Mouse (Mus musculus) CH12.LX (cell line): ENCODE results near the gene Dnah17. TPM values are rescaled to one million over a fixed set of nuclear protein-coding genes. Genes with fewer than 3 reads are reported as not detected.

Source experiments
- DNase-seq: peaks from one replicate; pipeline ENCODE4 v3.0.0-alpha.2; 2013; ENCODE audit errors: extremely low read depth
- H3K27ac ChIP-seq: 2 replicates; pipeline ENCODE4 v1.5.1; 2012; ENCODE audit warnings: low read depth, mild to moderate bottlenecking, control low read depth, moderate library complexity; ENCODE audit not compliant: insufficient read depth
- H3K27me3 ChIP-seq: replicated peaks from 2 replicates; pipeline ENCODE3; 2012; ENCODE audit warnings: inconsistent platforms
- H3K36me3 ChIP-seq, 2 experiments: replicated peaks in 1 of 2; 2 replicates each; pipeline versions ENCODE3 to v1.6.1; 2012; ENCODE audit warnings: inconsistent platforms in 1 of 2, low read length in 1 of 2, mild to moderate bottlenecking in 1 of 2, mixed read lengths in 1 of 2, moderate library complexity in 1 of 2; ENCODE audit not compliant: control insufficient read depth in 1 of 2, insufficient read depth in 1 of 2
- H3K4me1 ChIP-seq, 2 experiments: 2 replicates each; pipeline ENCODE4 v1.6.1; 2012; ENCODE audit warnings: inconsistent platforms in 1 of 2, moderate library complexity in 1 of 2; ENCODE audit not compliant: insufficient read depth in 2 of 2, control insufficient read depth in 1 of 2
- H3K4me2 ChIP-seq: 2 replicates; pipeline ENCODE4 v1.6.1; 2012; ENCODE audit warnings: low read depth, mild to moderate bottlenecking, control low read depth; ENCODE audit not compliant: poor library complexity, insufficient read depth, severe bottlenecking
- H3K4me3 ChIP-seq, 3 experiments: fragments of 150-350 bp in 1 of 3; sonication (generic) in 1 of 3; replicated peaks in 1 of 3; 2 replicates each; pipeline versions ENCODE3 to v1.5.1; 2011 to 2012; ENCODE audit warnings: low read depth in 2 of 3, low read length in 2 of 3, mild to moderate bottlenecking in 2 of 3, moderate library complexity in 2 of 3, control low read depth in 1 of 3, improper control_type of control experiment in 1 of 3, inconsistent platforms in 1 of 3, mixed read lengths in 1 of 3; ENCODE audit not compliant: poor library complexity in 1 of 3
- H3K79me2 ChIP-seq: replicated peaks from 2 replicates; pipeline ENCODE4 v1.6.1; 2012; ENCODE audit warnings: mild to moderate bottlenecking, moderate library complexity; ENCODE audit not compliant: control insufficient read depth, poor library complexity, insufficient read depth, severe bottlenecking; ENCODE audit errors: extremely low read depth
- H3K9ac ChIP-seq: 2 replicates; pipeline ENCODE4 v1.6.1; 2012; ENCODE audit warnings: low read depth, mild to moderate bottlenecking, control low read depth, moderate library complexity; ENCODE audit not compliant: insufficient read depth
- H3K9me3 ChIP-seq: replicated peaks from 2 replicates; pipeline ENCODE3; 2012; ENCODE audit warnings: low read length, inconsistent platforms, mixed read lengths
- BHLHE40 ChIP-seq: IDR thresholded peaks from 2 replicates; pipeline ENCODE4 v1.6.1; 2011; ENCODE audit warnings: mild to moderate bottlenecking, low read depth, low read length, improper control_type of control experiment
- CHD1 ChIP-seq: IDR thresholded peaks from 2 replicates; pipeline ENCODE4 v1.6.1; 2012; ENCODE audit warnings: low read depth, low read length, improper control_type of control experiment, inconsistent platforms
- ELF1 ChIP-seq: IDR thresholded peaks from 2 replicates; pipeline ENCODE4 v1.6.1; 2014; ENCODE audit warnings: low read depth, mild to moderate bottlenecking, inconsistent platforms, low read length, improper control_type of control experiment
- EP300 ChIP-seq: IDR thresholded peaks from 2 replicates; pipeline ENCODE4 v1.6.1; 2011; ENCODE audit warnings: low read length, improper control_type of control experiment
- GABPA ChIP-seq: IDR thresholded peaks from 2 replicates; pipeline ENCODE4 v1.6.1; 2012; ENCODE audit warnings: low read depth, low read length, improper control_type of control experiment, inconsistent platforms; ENCODE audit not compliant: insufficient replicate concordance
- HCFC1 ChIP-seq: IDR thresholded peaks from 2 replicates; pipeline ENCODE4 v1.6.1; 2012; ENCODE audit warnings: low read depth, mild to moderate bottlenecking, inconsistent platforms, low read length, improper control_type of control experiment
- IRF4 ChIP-seq: IDR thresholded peaks from 2 replicates; pipeline ENCODE4 v1.6.1; 2014; ENCODE audit warnings: low read depth, mild to moderate bottlenecking, inconsistent platforms, low read length, improper control_type of control experiment
- JUN ChIP-seq: IDR thresholded peaks from 2 replicates; pipeline ENCODE4 v1.6.1; 2011; ENCODE audit warnings: low read depth, mild to moderate bottlenecking, low read length, improper control_type of control experiment, moderate library complexity; ENCODE audit not compliant: insufficient read depth
- JUND ChIP-seq: conservative IDR thresholded peaks from 2 replicates; pipeline ENCODE4 v1.6.1; 2011; ENCODE audit warnings: low read depth, low read length, improper control_type of control experiment
- MAX ChIP-seq: IDR thresholded peaks from 2 replicates; pipeline ENCODE4 v1.6.1; 2011; ENCODE audit warnings: low read length, improper control_type of control experiment
- NRF1 ChIP-seq: IDR thresholded peaks from 2 replicates; pipeline ENCODE4 v1.6.1; 2014; ENCODE audit warnings: low read depth, mild to moderate bottlenecking, inconsistent platforms, low read length, improper control_type of control experiment, moderate library complexity
- POLR2A ChIP-seq: IDR thresholded peaks from 2 replicates; pipeline ENCODE4 v1.6.1; 2011; ENCODE audit warnings: low read depth, mild to moderate bottlenecking, improper control_type of control experiment, low read length
- RAD21 ChIP-seq: IDR thresholded peaks from 2 replicates; pipeline ENCODE4 v1.6.1; 2011; ENCODE audit warnings: low read depth, mild to moderate bottlenecking, low read length, improper control_type of control experiment, moderate library complexity
- SIN3A ChIP-seq: IDR thresholded peaks from 2 replicates; pipeline ENCODE4 v1.6.1; 2012; ENCODE audit warnings: low read length, improper control_type of control experiment, inconsistent platforms
- SMC3 ChIP-seq: IDR thresholded peaks from 2 replicates; pipeline ENCODE4 v1.6.1; 2011; ENCODE audit warnings: low read depth, low read length, improper control_type of control experiment
- TBP ChIP-seq: conservative IDR thresholded peaks from 2 replicates; pipeline ENCODE4 v1.6.1; 2011; ENCODE audit warnings: low read depth, low read length, improper control_type of control experiment
- TCF12 ChIP-seq: IDR thresholded peaks from 2 replicates; pipeline ENCODE4 v1.6.1; 2014; ENCODE audit warnings: low read depth, mild to moderate bottlenecking, inconsistent platforms, low read length, improper control_type of control experiment
- ZC3H11A ChIP-seq: IDR thresholded peaks from 2 replicates; pipeline ENCODE4 v1.6.1; 2012; ENCODE audit warnings: low read depth, mild to moderate bottlenecking, inconsistent platforms, low read length, improper control_type of control experiment
- ZKSCAN1 ChIP-seq: IDR thresholded peaks from 2 replicates; pipeline ENCODE4 v1.6.1; 2012; ENCODE audit warnings: low read depth, inconsistent platforms, low read length, improper control_type of control experiment, borderline replicate concordance
- ZMIZ1 ChIP-seq: IDR thresholded peaks from 2 replicates; pipeline ENCODE4 v1.6.1; 2012; ENCODE audit warnings: low read depth, mild to moderate bottlenecking, inconsistent platforms, low read length, improper control_type of control experiment
- dilution Hi-C: fragments of 300-500 bp; cut with MboI; formaldehyde crosslinking; loops from 2 replicates; pipeline ENCODE4 v1.14.3; 2020; ENCODE audit warnings: low sequenced_read_pairs; ENCODE audit not compliant: extremely low pct_unique_long_range_greater_than_20kb, extremely low pct_ligation_motif_present
- in situ Hi-C: fragments of 300-500 bp; cut with MboI; formaldehyde crosslinking; loops from 3 replicates; pipeline ENCODE4 v1.14.3; 2019; ENCODE audit warnings: low sequenced_read_pairs, low pct_ligation_motif_present, low pct_unique_long_range_greater_than_20kb, mixed read lengths
- polyA plus RNA-seq: library from polyadenylated mRNA; unstranded; fragments of >175 nt; gene quantifications from 2 replicates; pipeline ENCODE4 v1.2.1, GENCODE M21; 2012; ENCODE audit warnings: low read depth; ENCODE audit not compliant: insufficient read length
- total RNA-seq, 2 experiments: library from RNA; depleted of rRNA; stranded (reverse); fragments of 300-350 nt in 1 of 2; fragments of >200 nt in 1 of 2; gene quantifications; 2 replicates each; pipeline ENCODE4 v1.2.3; 2012 to 2014

The Dnah17 gene
- total and polyA plus RNA-seq, 3 experiments: 0.08 to 0.23 TPM; not detected in 1

GRCm38 (mm10) chr11:118129812-118130211, 622 bp downstream of the Dnah17 start:
- H3K79me2 ChIP-seq: no peaks in the 10 kb centered on the region
- peak; percentile 29 for DNase-seq
- peaks cover 11 to 43% of the 10 kb centered on the region in 2 experiments for H3K4me1 ChIP-seq
- dilution Hi-C loops: no loop called here
- H3K9ac ChIP-seq: no peak overlapping the region
- H3K27ac ChIP-seq: no peak overlapping the region
- peak overlapping the region; percentile 40 for H3K4me2 ChIP-seq
- H3K27me3 ChIP-seq: no peaks in the 10 kb centered on the region
- no peaks in the 10 kb centered on the region for H3K9me3 ChIP-seq
- H3K4me3 ChIP-seq: peak overlapping the region in 1 of 3 experiments; percentile 23
- no peaks in the 10 kb centered on the region for H3K36me3 ChIP-seq
- in situ Hi-C loops: no loop called here
- TF ChIP-seq ZMIZ1: no peak
- 0 out of 2 replicates have a peak, but pooled peaks have one; percentile 19 for TF ChIP-seq HCFC1
- TF ChIP-seq MAX: no peak
- TF ChIP-seq IRF4: peak; percentile 66
- TF ChIP-seq EP300: peak; percentile 39; the same call in 1 of the 2 replicates

GRCm38 (mm10) chr11:118121592-118121991, 8.8 kb downstream of the Dnah17 start:
- Histone ChIP-seq H3K27ac (no peak overlapping the region), H3K79me2 (no peaks in the 10 kb centered on the region), H3K27me3 (peaks cover 26% of the 10 kb centered on the region), H3K9ac (no peak overlapping the region), H3K36me3 (no peaks in the 10 kb centered on the region), H3K4me2 (no peak overlapping the region), H3K9me3 (no peaks in the 10 kb centered on the region), H3K4me1 (peaks cover 0 to 9% of the 10 kb centered on the region in 2 experiments; a peak in 3 of 4 replicates), H3K4me3 (no peak overlapping the region)
- no peak for TF ChIP-seq TBP
- no peak for DNase-seq
- in situ Hi-C loops (no loop called here), dilution Hi-C loops (no loop called here)

- dilution Hi-C loops (no loop called here), in situ Hi-C loops (no loop called here)
- Histone ChIP-seq H3K27ac (no peak overlapping the region), H3K9me3 (no peaks in the 10 kb centered on the region), H3K27me3 (peaks cover 35% of the 10 kb centered on the region), H3K4me1 (peaks cover 14 to 31% of the 10 kb centered on the region in 2 experiments), H3K36me3 (no peaks in the 10 kb centered on the region), H3K4me2 (no peak overlapping the region)
- DNase-seq: no peak
- TF ChIP-seq BHLHE40: no peak
- TF ChIP-seq RAD21: no peak
- no peak for TF ChIP-seq GABPA
- TF ChIP-seq POLR2A: no peak
- TF ChIP-seq JUND: no peak
- TF ChIP-seq NRF1: no peak
- no peak for TF ChIP-seq ELF1
- TF ChIP-seq EP300: no peak
- no peak for TF ChIP-seq CHD1
- no peak for TF ChIP-seq JUN
- TF ChIP-seq ZC3H11A: no peak
- no peak for TF ChIP-seq HCFC1
- no peak for TF ChIP-seq TBP
- TF ChIP-seq TCF12: no peak
- TF ChIP-seq SMC3: no peak
- TF ChIP-seq ZKSCAN1: no peak
- no peak for TF ChIP-seq SIN3A
- TF ChIP-seq, all 38 proteins: peak for 0
- no peaks in the 10 kb centered on the region for H3K79me2 ChIP-seq
- H3K9ac ChIP-seq: no peak overlapping the region
- H3K4me3 ChIP-seq: no peak overlapping the region
Observed at GRCm38 (mm10) chr11:118118777-118119176, 11.7 kb downstream of the Dnah17 start.
